Mouse (Mus musculus) olfactory bulb, adult 2 months (tissue): ENCODE measurements around the gene Prkcb.

ENCODE experiments used
- CTCF ChIP-seq: fragments of 200-500 bp; IDR thresholded peaks from 2 replicates; pipeline ENCODE4 v1.5.1; 2012; ENCODE audit warnings: low read depth, mild to moderate bottlenecking, low read length, moderate library complexity; ENCODE audit not compliant: insufficient read depth
- POLR2A ChIP-seq: fragments of 200-500 bp; IDR thresholded peaks from 2 replicates; pipeline ENCODE4 v1.6.1; 2012; ENCODE audit warnings: mild to moderate bottlenecking, low read depth, low read length, moderate library complexity; ENCODE audit not compliant: insufficient read depth

DNA sequence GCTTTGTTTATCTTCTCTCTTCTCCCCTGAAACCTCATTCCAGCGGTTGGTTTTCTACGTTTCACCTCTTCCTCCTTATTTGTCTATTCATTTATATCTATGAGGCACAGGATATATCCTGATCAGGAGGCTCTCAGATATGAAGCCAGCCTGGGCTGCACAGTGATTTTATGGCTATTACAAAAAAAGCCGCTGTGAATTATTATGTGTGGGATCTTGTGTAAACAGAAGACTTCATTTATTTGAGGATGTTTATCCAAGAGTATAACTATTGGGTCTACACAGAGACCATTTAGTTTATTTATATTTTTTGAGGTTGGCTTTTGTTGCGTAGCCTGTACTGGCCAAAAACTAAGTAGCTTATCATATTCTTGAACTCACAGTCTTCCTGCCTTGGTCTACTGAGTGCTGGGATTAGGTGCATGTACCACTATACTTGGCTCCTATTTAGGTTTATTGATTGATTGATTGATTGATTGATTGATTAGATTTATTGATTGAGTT is 19.5 kb upstream of the Prkcb start:
- no peak for TF ChIP-seq CTCF
- TF ChIP-seq POLR2A, result no peak
